Mouse (Mus musculus): Measurements from ENCODE around the gene Slc25a39.
"Not testable (repeated sequence)": the region's sequence is repeated elsewhere in the genome, so short reads cannot be mapped to it uniquely, and the experiment has no call there.

Slc25a39 gene

GRCm38 (mm10) chr11:102411704-102412103, 4.0 kb upstream of the Slc25a39 start:
- peak; percentile 83 for DNase-seq (ENCODE audit: low spot score)

GRCm38 (mm10) chr11:102411061-102411460, 3.3 kb upstream of the Slc25a39 start:
- no peak for DNase-seq (ENCODE audit: low spot score)

DNA sequence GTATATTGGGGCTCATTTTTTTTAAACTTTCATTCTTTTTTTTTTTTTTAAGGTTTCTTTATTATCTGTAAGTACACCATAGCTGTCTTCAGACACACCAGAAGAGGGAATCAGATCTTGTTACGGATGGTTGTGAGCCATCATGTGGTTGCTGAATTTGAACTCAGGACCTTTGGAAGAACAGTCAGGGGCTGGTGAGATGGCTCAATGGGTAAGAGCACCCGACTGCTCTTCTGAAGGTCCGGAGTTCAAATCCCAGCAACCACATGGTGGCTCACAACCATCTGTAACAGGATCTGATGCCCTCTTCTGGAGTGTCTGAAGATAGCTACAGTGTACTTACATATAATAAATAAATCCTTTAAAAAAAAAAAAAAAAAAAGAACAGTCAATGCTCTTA, 2.6 kb upstream of the Slc25a39 start:
- not testable (repeated sequence) for DNase-seq (ENCODE audit: low spot score)

- no peak for DNase-seq (ENCODE audit: low spot score)
Measured at GRCm38 (mm10) chr11:102409795-102410330, 2.1 kb upstream of the Slc25a39 start.

DNA sequence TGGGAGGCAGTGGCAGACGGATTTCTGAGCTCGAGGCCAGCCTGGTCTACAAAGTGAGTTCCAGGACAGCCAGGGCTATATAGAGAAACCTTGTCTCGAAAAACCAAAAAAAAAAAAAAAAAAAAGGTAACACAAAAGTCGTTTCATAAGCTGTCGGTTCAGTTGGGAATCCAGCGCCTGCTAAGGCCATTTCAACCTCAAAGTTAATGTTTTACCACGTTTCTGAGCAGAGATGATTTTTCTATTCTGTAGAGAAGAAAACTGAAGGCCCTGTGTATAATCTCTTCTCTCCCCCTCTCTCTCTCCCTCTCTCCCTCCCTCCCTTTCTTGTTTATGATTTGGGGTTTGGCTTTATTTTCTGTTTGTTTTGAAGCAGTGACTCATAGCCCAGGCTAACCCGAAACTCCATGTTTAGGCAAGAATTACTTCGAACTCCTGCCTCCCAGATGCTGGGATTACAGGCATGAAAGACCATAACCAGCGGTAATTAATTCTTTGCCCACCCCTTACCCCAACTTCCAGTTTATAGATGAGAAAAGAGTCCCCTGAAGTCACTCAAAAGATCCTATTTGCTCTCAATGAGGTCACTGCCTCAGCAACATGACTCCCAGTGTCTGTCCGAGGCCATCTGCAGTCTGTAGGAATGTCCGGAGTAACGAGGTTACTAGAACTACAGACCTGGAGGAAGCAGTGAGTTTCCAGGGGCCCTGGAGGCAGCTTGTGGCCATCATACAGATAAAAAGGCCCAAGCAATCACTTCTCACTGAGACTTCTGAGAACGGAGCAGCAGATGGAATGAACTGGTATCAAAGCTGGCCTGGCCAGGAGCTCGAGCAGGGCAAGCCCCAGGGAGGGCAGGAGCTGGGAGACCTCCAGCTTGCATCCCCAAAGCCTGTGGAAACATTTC, 1.4 kb upstream of the Slc25a39 start:
- DNase-seq (ENCODE audit: low spot score) = no peak

DNA sequence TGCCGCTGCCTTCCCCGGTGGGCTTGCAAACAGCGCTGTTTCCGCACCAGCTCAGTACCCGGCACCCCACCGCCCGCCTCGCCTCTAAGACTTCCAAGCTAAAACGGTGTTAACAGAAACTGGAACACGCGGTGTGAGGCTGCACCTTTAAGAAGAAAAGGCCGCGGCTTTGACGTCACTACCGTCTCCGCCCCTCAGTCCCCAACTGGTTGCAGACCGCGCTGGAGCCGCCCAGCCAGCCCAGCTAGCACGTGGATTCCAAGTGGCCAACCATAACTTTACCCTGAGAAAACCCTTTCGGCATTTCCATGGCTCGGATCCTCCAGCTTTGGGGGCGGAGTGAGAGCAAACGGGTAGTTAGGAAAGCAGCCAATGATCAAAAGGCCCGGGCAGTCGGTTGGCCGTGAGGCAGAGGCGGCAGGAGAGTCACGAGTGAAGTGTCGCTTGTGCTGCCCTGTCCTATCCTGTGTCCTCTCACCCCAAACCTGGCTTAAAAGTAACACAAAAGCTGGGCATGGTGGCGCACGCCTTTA, 664 bp upstream of the Slc25a39 start:
- DNase-seq (ENCODE audit: low spot score) = peak; percentile 80

GRCm38 (mm10) chr11:102406900-102407833, 579 bp downstream of the Slc25a39 start:
- peak; percentile 70 for DNase-seq (ENCODE audit: low spot score)

DNA sequence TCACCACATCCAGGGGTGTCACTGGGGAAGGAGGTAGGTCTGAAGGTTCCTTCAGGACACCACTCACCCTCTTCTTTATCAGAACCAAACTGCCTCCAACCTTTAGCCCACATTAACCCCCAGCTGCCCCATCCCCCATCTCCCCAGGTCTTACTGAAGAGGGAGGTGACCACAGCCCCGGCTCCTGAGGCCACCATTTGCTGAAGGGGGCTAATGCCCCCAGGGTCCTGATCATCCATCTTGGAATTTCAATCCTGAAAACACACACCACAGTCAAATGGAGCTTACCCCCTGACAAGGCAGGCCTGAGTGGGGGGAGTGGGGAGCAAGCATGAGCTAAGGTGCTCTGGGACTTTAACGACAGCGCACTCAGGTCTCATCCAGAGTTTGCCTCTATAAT, 1.3 kb downstream of the Slc25a39 start:
- DNase-seq (ENCODE audit: low spot score) = no peak

DNA sequence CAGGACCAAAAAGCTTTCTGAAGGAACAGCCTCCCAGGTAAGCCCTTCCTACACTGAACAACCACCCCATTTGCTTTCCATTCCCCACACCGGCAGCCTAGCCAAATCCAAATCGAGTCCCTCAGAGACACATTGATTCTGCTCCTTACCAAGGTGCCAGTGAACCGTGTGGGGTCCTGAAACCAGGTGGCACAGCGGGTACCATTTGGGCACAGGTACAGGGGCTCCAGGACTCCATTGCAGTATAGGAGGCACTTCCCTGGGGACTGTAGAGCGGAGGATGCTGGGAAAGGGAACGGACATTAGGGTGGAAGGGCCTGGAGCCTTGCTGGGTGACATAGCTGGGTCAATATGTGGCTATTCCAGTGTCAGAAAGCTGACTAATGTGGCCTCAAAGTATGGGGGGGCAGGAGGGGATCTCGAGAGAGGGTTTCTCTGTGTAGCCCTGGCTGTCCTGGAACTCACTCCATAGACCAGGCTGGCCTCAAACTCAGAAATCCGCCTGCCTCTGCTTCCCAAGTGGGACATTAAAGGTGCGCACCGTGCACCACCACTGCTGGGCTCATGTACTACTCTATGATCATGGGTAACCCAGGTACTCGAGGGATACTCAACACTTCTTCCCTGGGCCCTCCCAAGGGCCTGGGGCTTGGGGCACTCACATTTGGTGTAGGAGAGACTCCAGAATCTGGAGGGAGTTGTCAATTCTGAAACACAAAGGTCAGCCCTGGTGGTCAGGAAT, 2.0 kb downstream of the Slc25a39 start:
- no peak for DNase-seq (ENCODE audit: low spot score)

- no peak for DNase-seq (ENCODE audit: low spot score)
Measured at GRCm38 (mm10) chr11:102404161-102405010, 3.4 kb downstream of the Slc25a39 start.

- DNase-seq (ENCODE audit: low spot score) = no peak
Measured at GRCm38 (mm10) chr11:102403657-102404056, 4.1 kb downstream of the Slc25a39 start.

DNA sequence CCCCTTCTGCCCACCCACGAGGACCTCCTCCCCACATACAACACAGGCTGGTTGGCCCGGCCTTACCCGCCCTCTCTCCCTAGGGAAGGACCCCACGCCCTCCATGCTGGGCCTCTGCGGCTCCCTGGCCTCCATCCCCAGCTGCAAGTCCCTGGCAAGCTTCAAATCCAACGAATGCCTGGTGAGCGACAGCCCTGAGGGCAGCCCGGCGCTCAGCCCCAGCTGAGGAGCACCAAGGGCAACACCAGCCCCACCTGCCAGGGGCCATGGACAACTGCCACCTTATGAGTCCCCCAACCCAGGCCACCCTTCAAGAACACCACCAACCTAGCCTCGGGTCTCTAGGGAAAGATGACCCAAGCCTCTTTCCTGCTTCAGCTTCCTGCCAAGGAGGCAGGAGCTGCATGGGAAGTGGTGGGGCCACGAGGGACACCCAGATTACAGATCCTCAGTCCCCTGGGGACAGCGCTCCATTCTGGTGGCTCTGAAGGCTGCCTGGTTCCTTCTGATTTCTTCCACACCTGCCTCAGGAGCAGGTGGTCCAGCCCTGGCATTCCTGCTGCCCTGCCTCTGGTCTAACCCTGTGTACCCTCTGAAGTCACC, 5.7 kb downstream of the Slc25a39 start:
- no peak for DNase-seq (ENCODE audit: low spot score)

- no peak for DNase-seq (ENCODE audit: low spot score)
Measured at GRCm38 (mm10) chr11:102400513-102401084, 7.1 kb downstream of the Slc25a39 start.

GRCm38 (mm10) chr11:102399610-102400072, 8.1 kb downstream of the Slc25a39 start:
- no peak for DNase-seq (ENCODE audit: low spot score)

GRCm38 (mm10) chr11:102399107-102399506, 8.6 kb downstream of the Slc25a39 start:
- DNase-seq (ENCODE audit: low spot score) = no peak

GRCm38 (mm10) chr11:102398007-102398825, 9.5 kb downstream of the Slc25a39 start:
- DNase-seq (ENCODE audit: low spot score) = no peak

DNA sequence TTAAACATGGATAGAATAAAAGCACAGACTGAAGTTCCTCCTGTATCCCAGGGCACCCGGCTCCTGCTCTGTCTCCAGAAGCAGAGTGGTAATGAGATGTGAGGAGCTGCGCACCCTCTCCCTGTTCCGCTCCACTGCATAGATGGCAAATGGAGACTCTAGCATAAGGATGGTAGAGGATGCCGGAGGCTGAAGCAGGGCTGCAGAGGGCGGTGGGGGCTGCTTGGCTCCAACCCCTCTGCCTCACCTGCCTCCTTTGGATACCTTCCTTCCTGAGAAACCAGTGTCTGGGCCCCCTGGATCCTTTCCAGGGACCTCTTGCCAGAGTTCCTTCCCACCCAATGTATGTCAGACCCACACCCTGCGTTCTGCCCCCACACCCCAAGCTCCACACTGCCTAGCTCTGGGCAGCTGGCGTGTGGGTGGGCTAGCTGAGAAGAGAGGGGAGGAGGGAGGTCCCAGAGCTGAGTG, 11.0 kb downstream of the Slc25a39 start:
- DNase-seq (ENCODE audit: low spot score) = no peak

DNA sequence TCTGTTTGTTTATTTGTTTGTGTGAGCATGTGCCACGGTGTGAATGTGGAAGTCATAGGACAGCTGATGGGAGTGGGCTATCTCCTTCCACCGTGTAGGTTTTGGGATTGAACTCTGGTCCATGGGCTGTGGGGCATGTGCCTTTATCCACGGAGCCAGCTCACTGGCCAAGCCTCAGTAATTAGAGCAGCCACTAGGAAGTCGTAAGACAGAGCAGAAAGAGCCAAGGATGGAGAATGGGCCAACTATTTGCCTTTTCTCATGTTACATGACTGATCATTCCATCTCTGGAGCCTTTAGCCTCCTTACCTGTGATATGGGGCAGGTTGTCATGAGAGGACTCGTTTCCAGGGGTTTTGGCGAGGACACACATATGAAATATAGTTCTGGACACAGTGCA, 11.5 kb downstream of the Slc25a39 start:
- no peak for DNase-seq (ENCODE audit: low spot score)

DNA sequence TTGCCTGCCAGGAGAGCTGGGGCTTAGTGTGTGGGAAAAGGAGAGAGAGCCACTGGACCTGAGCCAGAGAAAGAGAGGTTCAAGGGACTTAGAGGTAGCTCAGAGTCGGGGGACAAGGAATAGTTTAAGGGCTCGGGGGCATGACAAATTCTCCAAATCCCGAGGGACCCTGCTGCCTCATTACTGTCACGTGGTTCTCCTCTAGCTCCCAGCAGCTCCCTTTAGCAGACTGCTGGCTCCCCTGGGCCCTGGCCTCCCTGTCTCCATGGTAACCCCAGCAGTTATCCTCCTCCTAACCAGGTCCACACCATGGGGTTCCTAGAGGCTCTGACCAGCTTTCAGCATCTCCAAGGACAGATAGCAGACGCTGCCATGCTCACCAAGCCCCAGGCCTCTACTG, 12.5 kb downstream of the Slc25a39 start:
- DNase-seq (ENCODE audit: low spot score) = no peak
